Mouse (Mus musculus): ENCODE data around the gene Arhgef10l. TPM values are rescaled to one million over a fixed set of nuclear protein-coding genes. Genes with fewer than 3 reads are reported as not detected.

Arhgef10l gene
- total and polyA plus RNA-seq, 2 experiments from 2014 or later: 20.7 to 81.1 TPM

DNA sequence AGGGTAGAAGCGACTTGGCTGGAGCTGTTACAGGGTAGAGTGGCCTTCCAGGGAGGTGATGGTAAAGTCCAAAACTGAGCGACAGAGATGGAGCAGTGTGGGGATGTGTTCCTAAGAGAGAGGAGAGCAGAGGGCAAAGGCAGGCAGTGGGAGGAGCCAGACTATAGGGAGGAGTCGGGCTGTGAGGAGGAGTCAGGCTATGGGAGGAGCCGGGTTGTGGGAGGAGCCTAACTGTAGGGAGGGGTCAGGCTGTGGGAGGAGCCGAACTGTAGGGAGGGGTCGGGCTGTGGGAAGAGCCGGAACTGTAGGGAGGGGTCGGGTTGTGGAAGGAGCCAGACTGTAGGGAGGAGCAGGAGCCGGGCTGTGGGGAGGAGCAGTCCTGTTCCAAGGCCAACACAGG, 134.8 kb downstream of the Arhgef10l start:
- peaks cover 15% of the 10 kb centered on the region; the same call in 1 of the 2 replicates for H3K4me1 ChIP-seq (ENCODE audit: insufficient read depth, low read length)
- H3K36me3 ChIP-seq (ENCODE audit: insufficient read depth, low read length): peaks cover 8% of the 10 kb centered on the region
- no peak overlapping the region for H3K9ac ChIP-seq (replicated peaks; ENCODE audit: low read length, poor library complexity, severe bottlenecking)
- H3K27ac ChIP-seq (ENCODE audit: low read depth, low read length): no peak overlapping the region
- WGBS: 53% methylated on average over 9 of the region's 9 CpGs
- no peaks in the 10 kb centered on the region for H3K27me3 ChIP-seq (ENCODE audit: insufficient read depth, low read length)
- ATAC-seq (ENCODE audit: low FRiP score): no peak
- H3K4me2 ChIP-seq (ENCODE audit: low read depth, low read length, poor library complexity, severe bottlenecking): no peak overlapping the region
- DNase-seq (ENCODE audit: low spot score): no peak
- no peak for TF ChIP-seq CTCF (IDR thresholded peaks at IDR 0.05)
- H3K9me3 ChIP-seq (ENCODE audit: low read length): no peaks in the 10 kb centered on the region
- no peak overlapping the region for H3K4me3 ChIP-seq (ENCODE audit: low read depth, low read length)

DNA sequence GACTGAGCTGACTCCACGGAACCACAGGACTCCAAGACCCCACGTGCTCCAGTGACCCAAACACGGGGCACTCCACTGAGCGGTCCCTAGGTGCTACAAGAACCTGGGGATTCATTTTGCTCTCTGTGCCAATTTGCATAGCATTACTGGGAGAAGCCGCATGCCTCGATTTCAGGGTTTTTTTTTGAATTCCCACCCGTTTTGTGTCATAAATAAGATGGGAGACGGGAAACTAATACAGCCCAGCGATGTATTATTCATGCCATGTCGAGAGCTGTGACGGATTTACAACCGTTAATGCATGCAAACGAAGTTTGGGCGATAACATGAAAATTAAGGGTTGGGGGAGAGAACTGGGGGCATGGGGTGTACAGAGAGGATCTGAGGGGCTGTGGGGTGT, 136.1 kb downstream of the Arhgef10l start:
- WGBS: 36% methylated on average over 14 of the region's 14 CpGs
- TF ChIP-seq CTCF (IDR thresholded peaks at IDR 0.05): no peak
- Histone ChIP-seq H3K9me3 (ENCODE audit: low read length) (no peaks in the 10 kb centered on the region), H3K4me1 (ENCODE audit: insufficient read depth, low read length) (peaks cover 15% of the 10 kb centered on the region; the same call in 1 of the 2 replicates), H3K27me3 (ENCODE audit: insufficient read depth, low read length) (no peaks in the 10 kb centered on the region), H3K27ac (ENCODE audit: low read depth, low read length) (no peak overlapping the region), H3K4me3 (ENCODE audit: low read depth, low read length) (no peak overlapping the region), H3K4me2 (ENCODE audit: low read depth, low read length, poor library complexity, severe bottlenecking) (no peak overlapping the region), H3K9ac (replicated peaks; ENCODE audit: low read length, poor library complexity, severe bottlenecking) (no peak overlapping the region), H3K36me3 (ENCODE audit: insufficient read depth, low read length) (peaks cover 3% of the 10 kb centered on the region; the same call in 1 of the 2 replicates)
- DNase-seq (ENCODE audit: low spot score) (no peak), ATAC-seq (ENCODE audit: low FRiP score) (no peak)

GRCm38 (mm10) chr4:140528443-140528842, 137.4 kb downstream of the Arhgef10l start:
- H3K4me1 ChIP-seq (ENCODE audit: insufficient read depth, low read length): peaks cover 15% of the 10 kb centered on the region; the same call in 1 of the 2 replicates
- no peak overlapping the region for H3K4me2 ChIP-seq (ENCODE audit: low read depth, low read length, poor library complexity, severe bottlenecking)
- no peak overlapping the region for H3K4me3 ChIP-seq (ENCODE audit: low read depth, low read length)
- H3K9me3 ChIP-seq (ENCODE audit: low read length): no peaks in the 10 kb centered on the region
- DNase-seq (ENCODE audit: low spot score) (no peak), ATAC-seq (ENCODE audit: low FRiP score) (no peak)
- peaks cover 3% of the 10 kb centered on the region; the same call in 1 of the 2 replicates for H3K36me3 ChIP-seq (ENCODE audit: insufficient read depth, low read length)
- TF ChIP-seq CTCF (IDR thresholded peaks at IDR 0.05): no peak
- H3K9ac ChIP-seq (replicated peaks; ENCODE audit: low read length, poor library complexity, severe bottlenecking): no peak overlapping the region
- no peak overlapping the region for H3K27ac ChIP-seq (ENCODE audit: low read depth, low read length)
- H3K27me3 ChIP-seq (ENCODE audit: insufficient read depth, low read length): no peaks in the 10 kb centered on the region
- WGBS: 71% methylated on average over 5 of the region's 5 CpGs

DNA sequence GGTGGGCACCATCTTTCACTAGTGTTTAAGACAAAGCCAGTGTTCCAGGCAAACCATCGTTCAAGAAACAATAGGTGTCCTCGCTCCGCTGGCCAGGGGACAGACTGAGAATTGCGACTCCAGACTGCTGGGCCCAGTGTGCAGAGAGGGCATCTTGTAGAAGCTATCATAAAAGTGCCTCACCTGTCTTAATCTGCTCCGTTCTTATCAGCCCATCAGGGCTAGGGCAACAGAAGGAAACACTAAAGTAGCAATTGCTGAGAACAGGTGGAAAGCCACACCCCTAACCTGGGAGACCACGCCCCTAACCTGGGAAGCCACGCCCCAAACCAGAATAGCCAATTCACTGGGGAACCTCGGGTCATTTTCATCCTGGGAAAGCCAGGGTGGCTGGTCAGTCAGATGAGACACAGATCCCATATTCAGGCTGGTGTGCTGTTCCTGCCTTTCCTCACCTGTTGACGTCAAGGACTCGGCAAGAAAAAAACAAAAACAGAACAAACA, 140.1 kb downstream of the Arhgef10l start:
- H3K27me3 ChIP-seq (ENCODE audit: insufficient read depth, low read length): no peaks in the 10 kb centered on the region
- H3K36me3 ChIP-seq (ENCODE audit: insufficient read depth, low read length): peaks cover 5% of the 10 kb centered on the region; the same call in 1 of the 2 replicates
- ATAC-seq (ENCODE audit: low FRiP score) (no peak), DNase-seq (ENCODE audit: low spot score) (no peak)
- no peak for TF ChIP-seq CTCF (IDR thresholded peaks at IDR 0.05)
- H3K4me3 ChIP-seq (ENCODE audit: low read depth, low read length): no peak overlapping the region
- WGBS: 69% methylated on average over 10 of the region's 10 CpGs
- no peak overlapping the region for H3K4me2 ChIP-seq (ENCODE audit: low read depth, low read length, poor library complexity, severe bottlenecking)
- H3K4me1 ChIP-seq (ENCODE audit: insufficient read depth, low read length): peaks cover 11% of the 10 kb centered on the region; the same call in 1 of the 2 replicates
- H3K9ac ChIP-seq (replicated peaks; ENCODE audit: low read length, poor library complexity, severe bottlenecking): no peak overlapping the region
- no peak overlapping the region for H3K27ac ChIP-seq (ENCODE audit: low read depth, low read length)
- no peaks in the 10 kb centered on the region for H3K9me3 ChIP-seq (ENCODE audit: low read length)

DNA sequence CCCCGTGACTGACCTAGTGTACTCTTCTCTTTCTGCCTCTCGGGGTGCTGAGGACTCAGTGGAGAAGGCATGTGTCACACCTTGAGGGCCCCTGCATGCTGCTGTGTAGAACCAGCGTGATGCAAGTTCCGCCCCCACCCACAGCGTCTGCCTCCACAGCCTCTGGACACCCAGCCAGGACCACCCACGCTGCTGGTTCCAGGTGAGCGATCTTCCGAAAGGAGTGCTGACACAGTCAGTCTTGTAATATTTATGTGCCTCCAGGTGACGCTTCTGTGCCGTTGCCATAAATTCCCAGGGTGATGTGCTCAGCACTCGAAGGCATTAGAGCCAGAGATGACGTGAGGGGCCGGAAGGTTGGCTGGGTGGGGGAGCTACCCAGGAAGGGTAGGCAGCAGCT, 140.9 kb downstream of the Arhgef10l start:
- ATAC-seq (ENCODE audit: low FRiP score): no peak
- Histone ChIP-seq H3K27me3 (ENCODE audit: insufficient read depth, low read length) (no peaks in the 10 kb centered on the region), H3K27ac (ENCODE audit: low read depth, low read length) (no peak overlapping the region), H3K9me3 (ENCODE audit: low read length) (no peaks in the 10 kb centered on the region), H3K9ac (replicated peaks; ENCODE audit: low read length, poor library complexity, severe bottlenecking) (no peak overlapping the region), H3K36me3 (ENCODE audit: insufficient read depth, low read length) (peaks cover 11% of the 10 kb centered on the region), H3K4me1 (ENCODE audit: insufficient read depth, low read length) (peaks cover 9% of the 10 kb centered on the region; the same call in 1 of the 2 replicates), H3K4me3 (ENCODE audit: low read depth, low read length) (no peak overlapping the region), H3K4me2 (ENCODE audit: low read depth, low read length, poor library complexity, severe bottlenecking) (no peak overlapping the region)
- DNase-seq (ENCODE audit: low spot score): no peak
- TF ChIP-seq CTCF (IDR thresholded peaks at IDR 0.05): no peak
- whole genome bisulfite sequencing: 64% methylated on average over 13 of the region's 13 CpGs

- H3K9ac ChIP-seq (replicated peaks; ENCODE audit: low read length, poor library complexity, severe bottlenecking): no peak overlapping the region
- ATAC-seq (ENCODE audit: low FRiP score) (no peak), DNase-seq (ENCODE audit: low spot score) (no peak)
- H3K27ac ChIP-seq (ENCODE audit: low read depth, low read length): no peak overlapping the region
- H3K4me3 ChIP-seq (ENCODE audit: low read depth, low read length): no peak overlapping the region
- no peaks in the 10 kb centered on the region for H3K27me3 ChIP-seq (ENCODE audit: insufficient read depth, low read length)
- no peaks in the 10 kb centered on the region for H3K9me3 ChIP-seq (ENCODE audit: low read length)
- no peaks in the 10 kb centered on the region for H3K4me1 ChIP-seq (ENCODE audit: insufficient read depth, low read length)
- TF ChIP-seq CTCF (IDR thresholded peaks at IDR 0.05): no peak
- no peak overlapping the region for H3K4me2 ChIP-seq (ENCODE audit: low read depth, low read length, poor library complexity, severe bottlenecking)
- peaks cover 11% of the 10 kb centered on the region for H3K36me3 ChIP-seq (ENCODE audit: insufficient read depth, low read length)
- 95% methylated on average over 4 of the region's 4 CpGs for WGBS
Observed at GRCm38 (mm10) chr4:140522873-140523272, 142.9 kb downstream of the Arhgef10l start.

Data from midbrain, postnatal 0 days (tissue).